Mouse (Mus musculus) adrenal gland, adult 18-20 months (tissue): ENCODE results near the gene Tfr2. TPM values are rescaled to one million over a fixed set of nuclear protein-coding genes. Genes with fewer than 3 reads are reported as not detected.

ENCODE experiments used
- DNase-seq, 2 experiments: peaks; one replicate each; pipeline ENCODE4 v3.0.0; 2021 to 2022; ENCODE audit warnings: low spot score in 2 of 2
- total RNA-seq, 2 experiments: library from RNA; stranded (reverse); gene quantifications; 1 replicate in 1 of 2; 2 replicates in 1 of 2; pipeline ENCODE4 v1.2.3; 2021

The Tfr2 gene
- total RNA-seq, 2 experiments from 2014 or later, result 1.8 to 2.7 TPM

DNA sequence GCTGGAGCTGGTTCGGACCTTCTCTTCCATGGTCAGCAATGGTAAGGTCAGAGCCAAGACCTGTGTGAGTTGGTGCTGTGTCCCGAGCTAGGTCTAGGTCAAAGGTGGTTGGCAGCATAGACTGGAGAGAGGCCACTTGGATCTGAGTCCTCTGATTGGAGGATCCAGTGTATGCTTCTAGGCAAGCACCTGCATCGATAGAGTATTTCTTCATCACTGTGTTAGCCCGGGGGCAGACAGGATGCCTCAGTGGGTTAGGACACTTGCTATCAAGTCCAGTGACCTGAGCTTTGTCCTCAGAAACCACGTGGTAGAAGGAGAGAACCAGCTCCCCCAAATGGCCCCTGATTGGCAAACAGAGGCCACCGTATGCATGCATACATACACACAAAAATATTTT is 10.6 kb downstream of the Tfr2 start:
- DNase-seq, result no peak

DNA sequence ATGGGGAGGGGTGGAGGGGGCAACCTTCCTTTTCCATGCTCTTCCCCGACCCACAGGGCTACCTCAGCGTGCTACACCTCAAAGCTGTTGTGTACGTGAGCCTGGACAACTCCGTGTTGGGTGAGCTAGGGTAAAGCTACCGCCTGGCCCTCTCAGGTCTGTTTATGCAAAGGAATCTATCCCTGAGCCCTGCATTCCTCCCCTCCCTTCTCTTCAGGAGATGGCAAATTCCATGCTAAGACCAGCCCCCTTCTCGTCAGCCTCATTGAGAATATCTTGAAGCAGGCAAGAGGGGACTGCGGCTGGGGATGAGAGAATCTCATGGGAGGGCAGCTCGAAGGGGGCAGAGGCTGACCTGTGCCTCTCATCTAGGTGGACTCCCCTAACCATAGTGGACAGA is 13.1 kb downstream of the Tfr2 start:
- DNase-seq, result no peak

DNA sequence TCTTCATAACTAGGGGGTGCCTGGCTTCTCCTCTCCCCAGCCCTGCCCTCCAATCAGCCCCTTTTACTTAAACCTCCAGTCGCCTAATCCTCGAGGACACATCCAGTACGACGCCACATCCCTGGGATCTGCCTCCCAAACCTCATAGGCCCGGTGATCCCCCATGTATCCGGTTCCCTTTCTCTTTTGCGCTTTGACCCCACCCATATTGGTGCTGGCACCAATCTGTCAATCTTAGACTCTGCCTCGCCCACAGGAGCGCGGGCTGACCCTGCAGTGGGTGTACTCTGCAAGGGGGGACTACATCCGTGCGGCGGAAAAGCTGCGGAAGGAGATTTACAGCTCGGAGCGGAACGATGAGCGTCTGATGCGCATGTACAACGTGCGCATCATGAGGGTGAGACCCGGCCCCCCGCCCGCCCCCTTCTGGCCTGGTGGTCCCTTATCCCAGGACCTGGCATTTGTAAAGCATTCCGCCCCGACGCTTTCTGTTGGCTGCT is 14.1 kb downstream of the Tfr2 start:
- DNase-seq, result no peak

- peak; percentile 66 to 70 for DNase-seq
Measured at GRCm38 (mm10) chr5:137584976-137585375, 15.3 kb downstream of the Tfr2 start.

- DNase-seq, result no peak
Measured at GRCm38 (mm10) chr5:137590507-137590906, 20.9 kb downstream of the Tfr2 start.

DNA sequence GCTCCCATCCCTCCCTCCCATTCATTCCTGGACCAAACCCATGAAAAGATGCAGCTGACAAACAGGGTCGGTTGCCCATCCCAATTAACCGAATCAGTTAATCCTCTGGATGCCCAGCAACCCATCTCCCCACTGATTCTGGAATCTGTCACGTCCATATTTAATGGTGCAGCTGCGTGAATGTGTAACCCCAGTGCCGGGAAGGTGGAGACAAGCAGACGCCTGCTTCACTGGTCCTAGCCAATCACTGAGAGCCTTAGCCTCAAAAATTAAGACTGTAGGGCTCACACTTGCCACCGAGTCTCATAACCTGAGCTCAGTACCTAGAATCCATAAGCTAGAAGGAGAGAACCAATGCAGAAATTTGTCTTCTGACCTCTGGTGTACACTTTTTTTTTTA is 26.3 kb downstream of the Tfr2 start:
- DNase-seq, result no peak

- no peak for DNase-seq
Measured at GRCm38 (mm10) chr5:137596601-137597261, 27.1 kb downstream of the Tfr2 start.

- no peak for DNase-seq
Measured at GRCm38 (mm10) chr5:137597625-137598024, 28.0 kb downstream of the Tfr2 start.

- DNase-seq, result no peak
Measured at GRCm38 (mm10) chr5:137598100-137598826, 28.6 kb downstream of the Tfr2 start.

- DNase-seq, result no peak
Measured at GRCm38 (mm10) chr5:137599600-137599999, 30.0 kb downstream of the Tfr2 start.

- DNase-seq, result no peak
Measured at GRCm38 (mm10) chr5:137600281-137600618, 30.6 kb downstream of the Tfr2 start.

- peak; percentile 95 to 97 for DNase-seq
Measured at GRCm38 (mm10) chr5:137600619-137601364, 31.2 kb downstream of the Tfr2 start, which contains the start of gene Mospd3. Mospd3 (minus strand) TSS chr5:137601058.

DNA sequence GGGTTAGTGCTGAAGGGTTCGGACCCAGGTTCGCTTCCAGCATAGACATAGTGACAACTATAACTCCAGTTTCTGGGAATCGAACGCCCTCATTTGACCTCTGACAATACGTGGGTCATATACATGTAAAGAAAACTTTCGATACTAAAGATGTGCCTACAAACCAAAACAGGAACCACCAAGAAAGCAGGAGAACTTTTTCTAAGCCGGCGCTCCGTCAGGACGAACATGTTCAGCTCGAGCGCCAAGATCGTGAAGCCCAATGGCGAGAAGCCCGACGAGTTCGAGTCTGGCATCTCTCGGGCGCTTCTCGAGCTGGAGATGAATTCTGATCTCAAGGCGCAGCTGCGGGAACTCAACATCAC is 31.7 kb downstream of the Tfr2 start:
- DNase-seq, result no peak

DNA sequence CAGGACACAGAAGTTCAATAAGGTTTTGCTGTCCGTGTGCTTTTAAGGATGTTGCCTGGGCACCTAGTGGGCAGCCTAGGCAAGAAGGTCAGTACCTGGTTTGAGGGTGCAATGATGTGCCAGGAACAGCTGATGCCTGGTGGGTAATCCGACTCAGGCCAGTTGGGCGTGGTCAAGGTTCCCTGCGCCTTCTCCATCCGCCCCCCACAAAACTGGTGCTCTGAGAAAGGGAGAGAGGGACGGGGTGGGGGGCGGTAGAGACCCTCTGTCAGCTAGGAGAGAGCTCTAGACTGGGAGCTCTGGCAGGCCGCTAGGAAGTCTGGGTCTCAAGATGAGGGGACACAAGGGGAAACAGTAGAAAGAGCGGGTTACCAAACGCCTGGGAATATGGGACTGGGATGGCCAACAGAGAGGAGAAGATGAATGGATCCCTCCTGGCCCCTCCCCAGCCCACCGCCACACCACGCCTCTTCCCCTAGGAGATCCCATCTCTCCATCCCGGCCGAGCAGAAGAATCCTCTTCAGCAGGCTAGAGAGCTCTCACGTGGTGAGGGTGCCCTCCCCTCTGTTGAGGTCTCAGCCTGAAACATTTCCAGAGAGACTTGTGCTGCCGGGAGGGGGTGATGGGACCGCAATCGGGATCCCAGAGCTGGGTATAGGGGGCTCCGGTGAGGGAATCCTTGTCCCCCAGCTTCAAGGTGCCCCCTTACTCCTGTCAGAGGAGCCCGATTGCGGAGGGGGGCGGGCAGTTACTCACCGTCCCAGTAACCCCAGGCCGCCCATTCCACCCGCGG is 38.4 kb downstream of the Tfr2 start:
- no peak for DNase-seq

DNA sequence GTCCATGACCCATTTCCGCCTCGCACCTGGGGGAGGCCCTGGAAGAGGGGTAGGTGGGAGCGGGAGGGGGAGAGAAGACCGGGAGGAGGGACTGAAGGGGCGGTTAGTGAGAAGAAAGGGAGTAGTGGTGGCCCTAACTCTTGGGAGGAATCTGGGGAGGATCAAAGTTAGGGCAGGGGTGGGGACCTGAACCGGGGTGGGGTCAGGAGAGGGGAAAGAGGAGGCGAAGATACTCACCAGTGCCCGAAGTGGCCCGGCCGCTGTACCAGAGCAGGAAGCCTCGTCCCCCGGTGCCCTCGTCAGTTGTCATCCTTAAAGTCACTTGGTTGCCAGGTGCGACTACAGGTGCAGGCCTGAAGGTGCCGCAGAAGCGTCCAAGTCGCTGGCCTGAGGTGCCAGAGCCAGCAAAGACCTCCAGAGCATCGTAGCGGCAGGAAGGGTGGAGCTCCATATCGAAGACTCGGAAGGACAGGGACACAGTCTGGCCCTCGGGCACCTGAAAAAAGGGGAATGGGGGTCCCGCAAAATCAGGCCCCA is 39.1 kb downstream of the Tfr2 start:
- no peak for DNase-seq

DNA sequence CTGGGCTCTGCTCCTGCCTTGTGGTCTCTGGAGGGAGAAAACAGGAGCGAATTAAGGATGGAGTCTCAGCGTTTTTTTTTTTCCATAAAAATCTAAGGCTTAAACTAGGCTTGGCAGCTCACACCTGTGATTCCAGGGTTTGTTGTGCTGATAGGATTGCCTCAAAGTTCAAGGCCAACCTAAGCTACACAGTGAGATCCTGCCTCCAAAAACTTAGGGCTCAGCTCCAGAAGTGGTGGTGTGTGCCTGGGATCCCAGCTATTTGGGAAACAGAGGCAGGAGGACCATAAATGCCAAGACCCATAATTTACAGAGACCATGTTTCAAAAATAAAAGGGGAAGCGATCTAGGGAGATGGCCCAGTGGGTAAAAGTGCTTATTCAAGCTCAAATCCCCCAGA is 39.7 kb downstream of the Tfr2 start:
- DNase-seq, result no peak

DNA sequence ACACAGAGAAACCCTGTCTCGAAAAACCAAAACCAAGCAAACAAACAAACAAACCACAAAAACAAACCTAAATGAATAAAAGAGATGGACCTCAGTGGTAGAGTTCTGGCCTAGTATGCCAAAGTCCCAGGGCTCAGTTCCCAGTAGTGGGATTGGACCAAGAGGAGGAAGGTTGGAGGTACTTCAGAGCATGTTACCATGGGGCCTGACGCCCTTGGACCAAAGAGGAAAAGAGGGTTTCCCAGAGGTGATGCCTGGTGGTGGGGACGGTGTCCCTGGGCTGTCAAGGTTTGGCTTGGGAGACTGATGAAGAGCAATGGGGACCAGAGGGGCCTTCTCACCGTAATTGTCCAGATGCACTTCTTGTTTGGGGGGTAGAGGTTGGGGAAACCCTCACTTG is 40.4 kb downstream of the Tfr2 start:
- DNase-seq, result no peak

DNA sequence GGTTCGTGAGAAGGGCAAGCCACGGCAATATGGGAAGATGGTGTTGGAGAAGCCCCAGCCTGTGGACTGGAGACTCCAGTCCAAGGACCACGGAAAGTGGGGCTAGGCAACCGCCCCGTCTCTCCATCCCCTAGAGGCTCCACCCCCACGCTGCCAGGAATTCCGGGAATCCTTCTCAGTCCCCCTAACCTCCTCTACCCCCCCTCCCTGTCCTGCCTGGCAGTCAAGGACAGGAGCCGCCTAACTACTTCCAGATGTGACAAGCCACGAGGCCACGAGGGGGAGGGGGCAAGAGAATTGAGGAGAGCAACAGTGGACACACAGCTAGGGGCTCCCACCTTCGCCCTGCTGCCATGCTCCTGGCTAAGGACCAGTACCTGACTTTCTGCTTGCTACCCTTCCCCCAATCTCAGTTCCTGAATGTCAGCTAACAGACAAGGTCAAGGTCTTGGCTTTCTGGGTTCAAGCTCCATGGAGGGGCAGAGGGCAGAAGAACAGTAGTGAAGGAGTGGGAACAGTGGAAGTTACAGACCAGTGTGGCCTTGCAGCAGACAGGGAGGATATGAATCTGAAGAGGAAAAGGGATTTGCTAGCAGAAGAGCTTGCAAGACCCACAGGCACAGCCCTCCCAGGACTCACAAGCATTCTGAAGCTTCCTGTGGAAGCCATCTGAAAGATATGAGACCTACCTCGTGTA is 41.1 kb downstream of the Tfr2 start:
- DNase-seq, result peak; percentile 58 to 71

DNA sequence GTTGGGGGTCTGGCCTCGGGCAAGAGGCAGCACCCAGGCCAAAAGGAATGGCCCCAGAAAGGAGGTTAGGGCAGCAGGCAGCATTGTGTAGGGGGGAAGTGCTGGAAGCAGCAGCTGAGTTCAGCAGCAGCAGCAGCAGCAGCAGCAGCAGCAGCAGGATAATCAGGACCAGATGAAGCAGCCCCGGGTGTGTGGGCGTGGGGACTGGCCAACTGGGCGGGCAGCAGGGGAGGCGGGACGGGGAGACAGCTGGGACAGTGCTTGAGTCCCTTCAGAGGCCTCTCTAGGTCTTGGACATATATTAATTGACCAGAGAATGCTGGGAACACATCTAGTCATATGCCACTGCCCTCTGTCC is 41.6 kb downstream of the Tfr2 start:
- DNase-seq, result peak; percentile 56 to 59

GRCm38 (mm10) chr5:137613076-137613475 is 43.4 kb downstream of the Tfr2 start:
- DNase-seq, result no peak
